Mouse (Mus musculus): Measurements from ENCODE around the gene Otud7b. TPM values are rescaled to one million over a fixed set of nuclear protein-coding genes. Genes with fewer than 3 reads are reported as not detected.
"Not testable (repeated sequence)": the region's sequence is repeated elsewhere in the genome, so short reads cannot be mapped to it uniquely, and the experiment has no call there.

Gene Otud7b
- polyA plus RNA-seq, 1 experiment from 2014 or later = 8.3 TPM

DNA sequence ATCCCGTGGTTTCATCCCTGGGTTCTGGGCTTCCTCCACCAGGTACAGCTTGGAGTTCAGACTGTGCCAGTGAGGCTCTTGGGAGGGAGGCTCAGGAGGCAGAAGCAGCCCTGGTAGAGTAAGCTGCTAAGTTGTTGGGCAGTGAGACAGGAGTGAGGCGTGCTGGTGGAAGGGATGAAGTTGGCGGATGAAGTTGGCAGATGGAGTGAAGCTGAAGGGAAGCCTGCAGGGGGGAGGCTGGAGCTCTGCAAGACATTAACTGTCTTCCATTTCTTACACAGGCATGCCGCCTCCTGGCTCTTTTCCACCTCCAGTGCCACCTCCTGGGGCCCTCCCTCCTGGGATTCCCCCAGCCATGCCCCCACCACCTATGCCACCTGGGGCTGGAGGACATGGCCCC lies 69.7 kb downstream of the Otud7b start:
- WGBS = 90% methylated on average over 4 of the region's 4 CpGs
- H3K9ac ChIP-seq (replicated peaks); H3K27me3 ChIP-seq; H3K4me2 ChIP-seq (replicated peaks); H3K27ac ChIP-seq (replicated peaks); ATAC-seq (replicated peaks); H3K9me3 ChIP-seq: not testable (repeated sequence)
- Histone ChIP-seq H3K4me3 (0 out of 2 replicates have a peak overlapping the region, but pooled peaks have one; percentile 8), H3K36me3 (peaks cover 41% of the 10 kb centered on the region), H3K4me1 (peaks cover 36% of the 10 kb centered on the region)

DNA sequence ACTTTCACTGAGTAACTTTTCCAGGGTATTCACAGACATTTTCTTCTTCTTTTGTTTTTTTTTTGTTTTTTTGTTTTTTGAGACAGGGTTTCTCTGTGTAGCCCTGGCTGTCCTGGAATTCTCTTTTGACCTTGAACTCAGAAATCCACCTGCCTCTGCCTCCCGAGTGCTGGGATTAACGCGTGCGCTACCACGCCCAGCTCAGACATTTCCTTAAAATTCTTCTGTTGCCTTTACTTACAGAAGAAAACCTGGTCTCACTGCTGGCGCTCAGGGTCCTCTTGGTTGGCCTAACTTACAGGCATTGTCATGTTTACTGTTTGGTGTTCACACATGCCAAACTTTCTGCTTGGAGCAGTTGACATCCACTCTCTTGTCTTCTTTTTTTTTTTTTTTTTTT lies 70.9 kb downstream of the Otud7b start:
- Histone ChIP-seq H3K4me2 (replicated peaks) (no peak overlapping the region), H3K4me3 (no peak overlapping the region), H3K9me3 (no peaks in the 10 kb centered on the region), H3K27me3 (no peaks in the 10 kb centered on the region), H3K9ac (replicated peaks) (no peak overlapping the region), H3K27ac (replicated peaks) (no peak overlapping the region), H3K4me1 (peaks cover 35% of the 10 kb centered on the region), H3K36me3 (peaks cover 41% of the 10 kb centered on the region)
- WGBS = 96% methylated on average over 6 of the region's 6 CpGs
- no peak for ATAC-seq (replicated peaks)

DNA sequence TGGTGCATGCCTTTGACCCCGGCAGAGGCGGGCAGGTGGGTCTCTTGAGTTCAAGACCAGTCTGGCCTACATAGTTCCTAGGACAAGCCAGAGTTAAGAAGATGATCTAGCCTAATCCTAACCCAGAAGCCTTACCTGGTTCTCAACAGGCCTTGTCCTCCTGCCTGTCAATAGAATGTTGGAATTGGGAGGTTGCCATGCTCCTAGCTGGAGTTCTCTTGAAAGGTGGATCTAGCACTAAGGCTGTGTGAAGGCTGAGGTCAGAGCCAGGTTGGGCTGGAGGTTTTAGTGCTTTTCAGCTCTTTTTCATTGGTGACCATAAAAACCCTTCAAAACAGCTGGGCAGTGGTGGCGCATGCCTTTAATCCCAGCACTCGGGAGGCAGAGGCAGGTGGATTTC lies 74.1 kb downstream of the Otud7b start:
- Histone ChIP-seq H3K4me1 (peaks cover 41% of the 10 kb centered on the region), H3K4me3 (no peak overlapping the region), H3K36me3 (peaks cover 41% of the 10 kb centered on the region), H3K4me2 (replicated peaks) (no peak overlapping the region), H3K27me3 (no peaks in the 10 kb centered on the region), H3K27ac (replicated peaks) (no peak overlapping the region), H3K9me3 (no peaks in the 10 kb centered on the region), H3K9ac (replicated peaks) (no peak overlapping the region)
- 94% methylated on average over 4 of the region's 4 CpGs for WGBS
- no peak for ATAC-seq (replicated peaks)

DNA sequence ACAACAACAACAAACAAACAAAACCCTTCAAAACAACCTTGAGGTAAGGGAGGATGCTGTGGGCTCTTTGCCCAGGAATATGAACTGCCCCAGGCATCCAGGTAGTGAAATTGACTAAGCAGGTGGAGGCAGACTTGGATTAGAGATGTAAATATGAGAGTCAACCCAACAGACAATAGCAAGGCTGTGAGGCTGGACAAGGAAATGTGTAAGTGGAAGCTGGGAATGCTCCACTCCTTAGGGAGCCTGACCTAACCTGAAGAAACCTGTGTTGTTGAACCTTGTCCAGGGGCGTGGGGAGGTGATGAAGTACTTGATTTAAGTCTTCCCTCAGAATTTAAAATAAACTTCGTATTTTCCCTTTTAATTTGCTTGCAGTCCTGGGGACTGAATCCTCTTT lies 74.6 kb downstream of the Otud7b start:
- no peak for ATAC-seq (replicated peaks)
- H3K4me2 ChIP-seq (replicated peaks) = no peak overlapping the region

DNA sequence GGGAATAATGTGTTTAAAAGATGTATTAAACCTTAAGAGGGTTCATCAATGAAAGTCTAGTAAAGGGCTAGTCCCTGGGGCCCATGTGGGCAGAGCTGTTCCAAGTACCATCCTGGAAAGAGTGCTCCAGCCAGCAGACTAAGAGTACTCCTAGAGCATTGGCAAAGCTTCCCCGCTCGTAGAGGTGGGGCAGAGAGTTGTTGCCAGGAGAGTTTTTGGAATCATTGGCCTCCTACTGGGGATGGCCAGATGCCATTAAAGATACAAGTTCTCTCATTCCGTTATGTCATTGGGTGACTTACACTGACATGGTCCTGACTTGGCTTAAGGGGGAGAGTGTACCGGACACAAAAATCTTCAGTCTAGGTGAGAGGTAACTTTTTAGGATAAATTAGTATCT lies 75.2 kb downstream of the Otud7b start:
- no peaks in the 10 kb centered on the region for H3K9me3 ChIP-seq
- no peaks in the 10 kb centered on the region for H3K27me3 ChIP-seq
- H3K36me3 ChIP-seq = peaks cover 35% of the 10 kb centered on the region
- 54% methylated on average over 4 of the region's 4 CpGs for WGBS
- H3K4me1 ChIP-seq = peaks cover 30% of the 10 kb centered on the region
- H3K4me2 ChIP-seq (replicated peaks) = no peak overlapping the region
- H3K9ac ChIP-seq (replicated peaks) = no peak overlapping the region
- H3K27ac ChIP-seq (replicated peaks) = no peak overlapping the region
- no peak for ATAC-seq (replicated peaks)
- no peak overlapping the region for H3K4me3 ChIP-seq

More for the DNA sequence above, 74.6 kb downstream of the Otud7b start:
- Histone ChIP-seq H3K9ac (replicated peaks) (no peak overlapping the region), H3K27me3 (no peaks in the 10 kb centered on the region), H3K4me1 (peaks cover 37% of the 10 kb centered on the region), H3K27ac (replicated peaks) (no peak overlapping the region), H3K9me3 (no peaks in the 10 kb centered on the region), H3K36me3 (peaks cover 41% of the 10 kb centered on the region), H3K4me3 (no peak overlapping the region)
- 88% methylated on average over 2 of the region's 2 CpGs for WGBS

DNA sequence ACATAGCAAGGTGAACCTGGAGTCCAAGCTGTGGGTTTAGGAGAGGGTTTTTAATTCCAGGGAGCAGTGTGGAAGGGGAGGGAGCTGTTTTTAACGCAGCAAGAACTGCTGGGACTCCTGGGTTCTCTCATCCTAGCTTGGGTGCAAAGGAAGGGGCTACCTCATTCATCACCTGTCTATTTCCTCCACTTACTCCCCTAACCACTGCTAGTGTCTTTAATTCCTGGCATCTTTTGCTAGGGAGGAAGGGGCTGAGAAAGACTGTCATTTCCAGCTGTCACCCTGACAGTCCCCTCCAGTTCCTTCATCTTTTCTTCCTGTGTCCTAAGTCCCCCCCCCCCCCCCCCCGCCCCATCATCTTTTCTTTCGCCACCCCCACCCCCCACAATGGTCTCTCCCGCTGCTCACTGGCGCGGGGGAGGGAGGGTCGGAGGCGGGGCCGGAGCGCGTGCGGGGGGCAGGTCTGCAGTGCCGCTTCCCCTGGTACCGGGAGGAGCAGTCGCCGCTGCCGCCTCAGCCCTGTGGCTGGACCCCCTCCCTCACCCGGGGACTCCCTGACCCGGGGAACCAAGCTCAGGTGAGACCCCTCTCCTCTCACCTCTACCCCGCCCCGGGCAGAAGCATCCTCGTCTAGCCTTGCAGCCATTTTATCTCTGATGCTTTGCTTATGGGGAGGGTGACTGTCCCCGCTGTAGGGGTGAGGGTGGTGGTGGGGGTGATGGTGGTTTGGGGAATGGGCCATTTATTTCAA lies 76.6 kb downstream of the Otud7b start, which contains the start of gene Sv2a:
Gene Sv2a, plus strand, starts transcription at position 425 of the 751 bp plus-strand sequence.
- H3K4me1 ChIP-seq = peaks cover 25% of the 10 kb centered on the region
- under 1% methylated on average over 11 of the region's 23 CpGs for WGBS

DNA sequence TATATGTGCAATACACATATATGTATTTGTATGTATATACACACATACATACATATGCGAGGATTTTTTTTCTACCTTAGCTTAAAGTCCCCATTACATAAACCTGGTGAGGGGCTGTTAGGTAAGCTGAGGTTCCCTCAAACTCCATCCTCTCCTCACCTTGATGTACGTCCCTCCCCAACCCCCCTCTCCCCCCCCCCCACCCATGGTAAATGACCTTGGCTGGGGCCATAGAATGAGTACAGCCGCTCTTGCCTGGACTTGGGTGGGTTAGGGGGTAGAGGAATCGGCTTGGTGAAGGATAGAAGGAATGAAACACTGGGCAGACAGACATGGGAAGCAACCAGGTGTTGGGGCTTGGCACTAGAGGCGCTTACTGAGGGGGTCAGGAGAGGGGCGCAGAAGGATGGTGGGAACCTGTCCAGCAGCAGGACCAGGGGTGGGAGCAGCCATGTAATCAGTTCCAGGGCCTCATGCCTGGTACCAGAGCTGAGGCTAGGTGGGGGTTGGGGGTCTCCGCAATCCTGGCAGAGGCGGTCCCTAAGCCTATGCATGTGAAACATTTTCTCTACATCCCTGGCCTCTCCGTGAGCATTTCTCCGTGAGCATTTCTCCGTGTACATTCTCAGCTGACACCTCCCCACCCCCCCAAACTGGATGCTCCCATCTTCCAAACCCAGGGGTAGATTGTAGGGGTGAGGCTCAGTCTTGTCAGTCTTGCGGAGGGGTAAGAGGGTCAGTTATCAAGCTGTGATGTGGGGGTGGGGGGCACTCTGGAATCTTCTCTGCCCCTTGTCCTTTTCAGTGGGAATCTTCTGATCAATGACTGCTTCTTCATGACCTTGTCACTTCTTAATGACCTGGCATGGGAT lies 77.4 kb downstream of the Otud7b start:
- no peaks in the 10 kb centered on the region for H3K27me3 ChIP-seq
- WGBS = 37% methylated on average over 12 of the region's 12 CpGs
- H3K36me3 ChIP-seq = peaks cover 20% of the 10 kb centered on the region
- H3K4me2 ChIP-seq (replicated peaks) = peak overlapping the region; percentile 67
- ATAC-seq (replicated peaks) = peak; percentile 52; the same call in 1 of the 2 replicates
- no peaks in the 10 kb centered on the region for H3K9me3 ChIP-seq
- H3K4me3 ChIP-seq = peak overlapping the region; percentile 60
- H3K9ac ChIP-seq (replicated peaks) = peak overlapping the region; percentile 73
- H3K4me1 ChIP-seq = peaks cover 25% of the 10 kb centered on the region
- H3K27ac ChIP-seq (replicated peaks) = peak overlapping the region; percentile 70

More for the DNA sequence above, 76.6 kb downstream of the Otud7b start, which contains the start of gene Sv2a:
- H3K4me3 ChIP-seq = peak within 1 kb of the TSS; percentile 60
- H3K27ac ChIP-seq (replicated peaks) = peak within 1 kb of the TSS; percentile 70
- no peaks in the 10 kb centered on the region for H3K27me3 ChIP-seq
- H3K9me3 ChIP-seq = no peaks in the 10 kb centered on the region
- H3K36me3 ChIP-seq = peaks cover 28% of the 10 kb centered on the region
- peak within 1 kb of the TSS; percentile 67 for H3K4me2 ChIP-seq (replicated peaks)
- peak within 1 kb of the TSS; percentile 73 for H3K9ac ChIP-seq (replicated peaks)
- ATAC-seq (replicated peaks) = peak; percentile 62

DNA sequence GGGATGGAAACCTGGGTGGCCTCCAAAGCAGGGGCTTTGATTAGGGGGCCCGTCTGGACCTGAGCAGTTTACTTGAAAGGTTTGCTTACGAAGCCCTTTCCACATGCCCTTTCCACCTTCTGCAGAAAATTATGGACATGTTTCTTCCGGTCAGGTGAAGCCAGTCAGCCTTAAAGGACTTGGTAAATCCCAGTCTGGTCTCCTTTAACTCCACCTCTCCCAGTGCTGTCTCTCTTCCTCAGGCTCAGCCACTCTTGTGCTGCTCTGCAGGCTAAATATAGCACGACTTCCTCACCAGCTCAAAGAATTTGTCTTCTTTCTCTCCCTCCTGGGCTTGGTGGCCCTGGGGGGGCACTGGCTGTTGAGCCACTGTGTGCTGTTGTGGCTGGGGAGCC lies 78.1 kb downstream of the Otud7b start:
- peak overlapping the region; percentile 73 for H3K9ac ChIP-seq (replicated peaks)
- peak overlapping the region; percentile 70; the same call in 1 of the 2 replicates for H3K27ac ChIP-seq (replicated peaks)
- H3K9me3 ChIP-seq = no peaks in the 10 kb centered on the region
- ATAC-seq (replicated peaks) = no peak
- no peaks in the 10 kb centered on the region for H3K27me3 ChIP-seq
- H3K4me2 ChIP-seq (replicated peaks) = peak overlapping the region; percentile 67
- 30% methylated on average over 4 of the region's 4 CpGs for WGBS
- peak overlapping the region; percentile 60 for H3K4me3 ChIP-seq
- H3K4me1 ChIP-seq = peaks cover 25% of the 10 kb centered on the region
- peaks cover 16% of the 10 kb centered on the region for H3K36me3 ChIP-seq

DNA sequence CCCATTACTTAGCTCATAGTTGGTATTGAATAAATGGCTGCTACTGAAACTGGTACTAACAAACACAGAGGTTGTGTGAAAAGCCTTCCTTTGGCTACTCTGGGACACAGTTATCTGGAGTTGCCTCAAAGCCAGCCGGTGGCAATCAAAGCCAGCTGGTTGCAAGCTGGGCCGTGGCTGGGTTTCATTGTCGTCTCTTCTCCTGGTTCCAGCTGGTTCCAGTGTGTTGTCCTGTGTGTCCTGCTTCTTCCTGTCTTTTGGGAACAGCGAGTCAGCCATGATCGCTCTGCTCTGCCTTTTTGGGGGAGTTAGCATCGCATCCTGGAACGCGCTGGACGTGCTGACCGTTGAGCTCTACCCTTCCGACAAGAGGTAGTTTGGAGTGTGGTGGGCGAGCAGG lies 88.7 kb downstream of the Otud7b start:
- no peaks in the 10 kb centered on the region for H3K27me3 ChIP-seq
- no peak overlapping the region for H3K4me3 ChIP-seq
- 68% methylated on average over 12 of the region's 12 CpGs for WGBS
- no peak overlapping the region for H3K27ac ChIP-seq (replicated peaks)
- H3K9me3 ChIP-seq = no peaks in the 10 kb centered on the region
- peaks cover 31% of the 10 kb centered on the region for H3K36me3 ChIP-seq
- H3K9ac ChIP-seq (replicated peaks) = no peak overlapping the region
- H3K4me2 ChIP-seq (replicated peaks) = no peak overlapping the region
- ATAC-seq (replicated peaks) = no peak
- H3K4me1 ChIP-seq = peaks cover 13% of the 10 kb centered on the region

DNA sequence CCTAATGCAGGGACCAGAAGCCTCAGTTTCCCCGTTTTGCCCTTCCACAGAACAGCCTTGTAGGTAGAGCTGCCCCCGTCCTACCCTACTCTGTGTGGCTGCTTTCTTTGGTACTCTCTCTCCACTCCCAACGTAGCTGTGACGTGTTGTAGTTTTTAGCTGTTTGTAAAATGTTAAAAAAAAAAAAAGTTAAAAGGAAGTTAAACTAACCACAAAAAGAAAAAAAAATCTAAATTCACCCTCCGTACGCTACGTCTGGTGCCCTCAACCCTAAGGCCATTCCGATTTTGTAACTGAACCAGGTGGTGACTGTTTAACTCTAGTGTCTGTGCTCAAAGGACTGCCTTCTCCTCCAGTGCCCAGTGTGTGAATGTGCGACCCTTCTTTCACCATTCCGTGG lies 90.6 kb downstream of the Otud7b start:
- ATAC-seq (replicated peaks) = no peak
- 91% methylated on average over 10 of the region's 10 CpGs for WGBS

DNA sequence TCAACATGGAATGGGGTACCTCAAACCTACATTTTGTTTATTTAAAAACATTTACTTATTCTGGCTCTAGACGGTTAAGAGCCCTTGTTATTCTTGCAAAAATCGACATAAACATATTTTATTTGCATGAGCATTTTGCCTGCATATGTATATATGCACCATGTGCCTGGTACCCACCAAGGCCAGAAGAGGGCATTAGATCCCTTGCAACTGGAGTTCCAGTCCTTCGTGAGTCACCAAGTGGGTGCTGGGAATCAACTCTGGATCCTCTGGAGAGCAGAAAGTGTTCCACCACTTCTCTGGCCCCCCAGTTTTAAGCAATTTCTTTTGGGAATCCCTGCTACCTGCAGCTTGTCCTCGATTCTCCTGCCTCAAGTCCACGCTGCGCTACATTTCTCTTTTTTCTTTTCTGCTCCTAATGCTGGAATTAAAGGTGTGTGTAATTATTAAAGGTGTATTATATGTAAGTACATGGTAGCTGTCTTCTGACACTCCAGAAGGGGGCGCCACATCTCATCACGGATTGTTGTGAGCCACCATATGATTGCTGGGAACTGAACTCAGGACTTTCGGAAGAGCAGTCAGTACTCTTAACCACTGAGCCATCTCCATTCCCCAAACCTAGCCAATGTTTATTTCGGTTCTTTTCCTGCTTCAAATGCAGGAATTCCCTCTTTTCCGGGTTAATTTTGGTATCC lies 91.4 kb downstream of the Otud7b start:
- WGBS = 93% methylated on average over 11 of the region's 11 CpGs
- H3K9ac ChIP-seq (replicated peaks) = no peak overlapping the region
- ATAC-seq (replicated peaks) = no peak
- peaks cover 15% of the 10 kb centered on the region for H3K36me3 ChIP-seq
- 0 out of 2 replicates have a peak overlapping the region, but pooled peaks have one; percentile 87 for H3K4me3 ChIP-seq
- no peaks in the 10 kb centered on the region for H3K27me3 ChIP-seq
- H3K4me2 ChIP-seq (replicated peaks) = peak overlapping the region; percentile 97; the same call in 1 of the 2 replicates
- peaks cover 17% of the 10 kb centered on the region for H3K4me1 ChIP-seq
- no peak overlapping the region for H3K27ac ChIP-seq (replicated peaks)
- no peaks in the 10 kb centered on the region for H3K9me3 ChIP-seq

More for the DNA sequence above, 90.6 kb downstream of the Otud7b start:
- Histone ChIP-seq H3K9me3 (no peaks in the 10 kb centered on the region), H3K4me3 (no peak overlapping the region), H3K9ac (replicated peaks) (no peak overlapping the region), H3K4me2 (replicated peaks) (no peak overlapping the region), H3K27ac (replicated peaks) (no peak overlapping the region), H3K36me3 (peaks cover 23% of the 10 kb centered on the region), H3K27me3 (no peaks in the 10 kb centered on the region), H3K4me1 (peaks cover 17% of the 10 kb centered on the region)

Measured in forebrain, embryonic 15.5 days (tissue).